Mouse (Mus musculus): Measurements from ENCODE around the gene Rfesd.

DNA sequence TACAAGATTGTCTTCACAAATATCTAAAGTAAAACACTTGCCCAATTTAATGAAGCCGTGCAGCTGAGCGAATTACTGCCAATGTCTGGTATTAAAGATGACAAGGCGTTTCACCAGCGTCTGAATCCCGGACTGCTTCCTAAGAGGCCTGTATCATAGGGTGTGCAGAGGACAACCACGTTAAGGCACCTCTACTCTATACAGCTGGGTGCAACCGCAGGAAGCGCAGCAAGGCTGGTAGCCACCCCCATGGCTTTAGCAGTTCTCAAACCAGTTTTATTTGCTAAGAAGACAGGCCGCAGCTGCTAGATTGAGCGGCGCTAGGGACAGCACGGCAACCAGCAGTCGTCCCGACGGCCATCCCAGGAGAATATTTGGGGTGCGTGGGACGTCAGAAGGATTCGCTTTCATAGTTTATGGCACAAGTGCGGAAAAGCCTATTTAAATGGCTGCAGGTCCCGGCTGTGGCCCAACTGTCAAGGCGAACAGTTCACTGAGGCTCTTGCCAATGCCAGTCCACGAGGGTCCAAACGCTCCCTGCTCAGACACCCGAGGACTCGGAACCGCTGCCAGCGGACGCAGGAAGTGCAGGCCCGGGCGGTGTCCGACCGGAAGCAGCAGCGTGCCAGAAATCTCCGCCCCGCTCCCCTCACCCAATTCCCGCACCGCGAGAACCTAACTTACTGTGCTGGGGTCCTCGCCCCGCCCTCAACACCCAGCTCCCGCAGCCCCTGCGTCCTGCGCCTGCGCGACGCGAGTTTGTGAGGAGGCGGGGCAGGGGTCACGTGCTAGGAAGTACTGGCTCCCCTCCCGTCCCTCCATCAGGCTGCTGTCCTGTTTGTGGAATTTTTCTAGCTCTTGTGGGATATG is at the start of gene Rfesd:
- TF ChIP-seq POLR2A (IDR thresholded peaks at IDR 0.05; ENCODE audit: borderline replicate concordance, low read depth, low read length) (0 out of 2 replicates have a peak, but pooled peaks have one; percentile 5), CTCF (IDR thresholded peaks at IDR 0.05; ENCODE audit: low read depth, low read length) (no peak)

All from bone marrow macrophage, adult 2 months (primary cell).